Mouse (Mus musculus) kidney, adult 2 months (tissue): Measurements from ENCODE around the gene Ccdc180. TPM values are rescaled to one million over a fixed set of nuclear protein-coding genes. Genes with fewer than 3 reads are reported as not detected.

Experiments
- DNase-seq: peaks from one replicate; pipeline ENCODE4 v3.0.0; 2021
- H3K27ac ChIP-seq: fragments of 200-500 bp; 2 replicates; pipeline ENCODE4 v1.5.1; 2012; ENCODE audit warnings: low read depth, low read length, control low read depth, inconsistent platforms; ENCODE audit not compliant: insufficient read depth
- H3K27me3 ChIP-seq: fragments of 200-500 bp; replicated peaks from 2 replicates; pipeline ENCODE4 v1.6.1; 2012; ENCODE audit warnings: mild to moderate bottlenecking, moderate library complexity, low read length, inconsistent platforms; ENCODE audit not compliant: control insufficient read depth, insufficient read depth
- H3K36me3 ChIP-seq: fragments of 200-500 bp; 2 replicates; pipeline ENCODE4 v1.6.1; 2012; ENCODE audit warnings: mild to moderate bottlenecking, moderate library complexity, low read length, inconsistent platforms; ENCODE audit not compliant: control insufficient read depth, insufficient read depth
- H3K4me1 ChIP-seq: fragments of 200-500 bp; 2 replicates; pipeline ENCODE4 v1.6.1; 2011; ENCODE audit warnings: low read length; ENCODE audit not compliant: control insufficient read depth, insufficient read depth
- H3K4me3 ChIP-seq: fragments of 200-500 bp; 2 replicates; pipeline ENCODE4 v1.5.1; 2011; ENCODE audit warnings: mild to moderate bottlenecking, low read depth, low read length, control low read depth; ENCODE audit not compliant: insufficient read depth
- CTCF ChIP-seq: fragments of 200-500 bp; conservative IDR thresholded peaks from 2 replicates; pipeline ENCODE4 v1.5.1; 2011; ENCODE audit warnings: low read depth, mild to moderate bottlenecking, control low read depth, low read length, moderate library complexity, mixed read lengths; ENCODE audit not compliant: insufficient read depth, insufficient read length
- POLR2A ChIP-seq: fragments of 200-500 bp; IDR thresholded peaks from one replicate; pipeline ENCODE4 v1.6.1; 2011; ENCODE audit warnings: low read depth, low read length, control low read depth
- WGBS: fragments of 180-500 bp; shearing (Covaris S2); methylation state at CpG from one replicate; pipeline ENCODE4 v1.1.7; 2018; 5-methylcytosine and 5-hydroxymethylcytosine counted together
- polyA plus RNA-seq: library from polyadenylated mRNA; depleted of rRNA; stranded (reverse); fragments of >200 nt; gene quantifications from 2 replicates; pipeline ENCODE4 v1.2.3, GENCODE M21; 2012

The Ccdc180 gene
- polyA plus RNA-seq, 1 experiment: 0.17 TPM

DNA sequence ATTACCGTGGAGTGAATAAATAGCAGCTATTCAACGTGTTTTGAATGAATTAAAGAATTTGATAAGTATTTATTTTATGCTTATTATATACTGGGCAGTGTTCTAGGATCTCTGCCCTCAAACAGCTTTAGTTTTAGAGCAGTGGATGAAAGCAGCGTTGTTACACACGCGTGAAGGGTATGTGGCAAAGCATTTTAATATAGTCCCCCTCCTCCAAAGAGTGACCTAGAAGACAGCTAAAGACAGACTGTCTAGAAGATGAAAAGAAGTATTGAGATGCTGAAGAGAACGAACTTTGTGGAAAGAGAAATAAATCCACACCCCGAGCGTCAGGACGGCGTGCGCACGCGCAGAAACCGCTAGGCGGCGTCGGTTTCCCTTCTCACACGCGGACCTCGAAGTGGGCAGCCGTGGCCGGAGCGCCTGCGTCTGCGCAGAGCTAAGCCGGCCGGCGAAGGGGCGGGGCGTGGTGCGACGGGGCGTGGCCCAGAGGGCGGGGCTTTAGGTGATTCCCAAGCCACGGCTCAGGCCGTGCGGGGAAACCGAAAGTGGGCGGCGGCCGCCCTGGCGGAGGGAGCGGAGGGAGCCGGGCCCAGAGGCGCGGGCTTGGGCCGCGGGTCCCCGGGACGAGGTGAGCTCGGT, 81.8 kb downstream of the Ccdc180 start:
- H3K36me3 ChIP-seq: no peaks in the 10 kb centered on the region
- H3K4me1 ChIP-seq: peaks cover 22% of the 10 kb centered on the region
- peak; percentile 99 for DNase-seq
- peak; percentile 77 for TF ChIP-seq CTCF
- TF ChIP-seq POLR2A: no peak
- peak overlapping the region; percentile 72 for H3K4me3 ChIP-seq
- H3K27me3 ChIP-seq: no peaks in the 10 kb centered on the region
- H3K27ac ChIP-seq: peak overlapping the region; percentile 67
- 1% methylated on average over 51 of the region's 51 CpGs for WGBS

DNA sequence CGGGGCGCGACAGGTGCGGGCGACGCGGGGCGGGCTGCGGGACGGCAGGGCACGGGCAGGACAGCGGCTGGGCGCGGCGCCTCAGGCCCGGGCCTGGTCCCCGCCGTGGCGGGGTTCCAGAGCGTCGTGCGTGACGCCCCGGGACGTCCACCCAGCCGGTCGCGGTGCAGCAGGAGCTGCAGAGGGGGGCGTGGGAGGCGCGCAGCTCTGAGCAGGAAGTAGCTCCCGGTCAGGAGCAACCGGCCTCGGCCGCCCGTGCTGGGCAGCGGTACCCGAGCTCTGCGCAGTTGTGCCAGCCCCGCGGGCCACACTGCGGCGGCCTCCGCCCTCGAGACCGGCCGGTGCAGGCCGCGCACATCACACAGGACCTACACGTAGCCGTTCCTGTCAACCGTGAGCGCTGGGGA, 82.3 kb downstream of the Ccdc180 start:
- peaks cover 19% of the 10 kb centered on the region for H3K4me1 ChIP-seq
- no peaks in the 10 kb centered on the region for H3K36me3 ChIP-seq
- H3K27ac ChIP-seq: peak overlapping the region; percentile 67
- DNase-seq: peak; percentile 79
- H3K4me3 ChIP-seq: peak overlapping the region; percentile 72
- TF ChIP-seq POLR2A: no peak
- no peak for TF ChIP-seq CTCF
- H3K27me3 ChIP-seq: no peaks in the 10 kb centered on the region
- WGBS: 1% methylated on average over 51 of the region's 53 CpGs

DNA sequence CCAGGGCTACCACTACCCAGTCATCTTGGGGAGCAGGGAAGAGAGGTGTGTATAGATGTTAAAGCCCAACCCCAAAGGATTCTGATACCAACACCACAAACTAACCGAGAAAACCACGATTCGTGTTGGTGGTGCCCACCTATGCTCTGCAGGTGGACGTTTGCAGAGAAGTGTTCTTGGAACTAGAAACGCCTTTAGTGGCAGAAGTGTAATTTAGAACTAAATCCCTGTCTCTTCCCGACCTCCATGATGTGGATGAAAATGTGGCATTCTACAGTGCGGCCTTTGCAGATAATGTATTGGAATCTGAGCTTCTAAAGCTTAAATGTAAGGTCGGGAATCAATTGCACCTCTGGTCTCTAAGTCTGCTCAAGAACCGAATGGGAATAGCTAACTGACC, 82.8 kb downstream of the Ccdc180 start:
- Histone ChIP-seq H3K36me3 (no peaks in the 10 kb centered on the region), H3K4me3 (peak overlapping the region; percentile 72), H3K27ac (peak overlapping the region; percentile 67), H3K4me1 (peaks cover 17% of the 10 kb centered on the region; the same call in 1 of the 2 replicates), H3K27me3 (no peaks in the 10 kb centered on the region)
- DNase-seq: no peak
- TF ChIP-seq POLR2A (no peak), CTCF (no peak)
- WGBS: 28% methylated on average over 9 of the region's 9 CpGs

DNA sequence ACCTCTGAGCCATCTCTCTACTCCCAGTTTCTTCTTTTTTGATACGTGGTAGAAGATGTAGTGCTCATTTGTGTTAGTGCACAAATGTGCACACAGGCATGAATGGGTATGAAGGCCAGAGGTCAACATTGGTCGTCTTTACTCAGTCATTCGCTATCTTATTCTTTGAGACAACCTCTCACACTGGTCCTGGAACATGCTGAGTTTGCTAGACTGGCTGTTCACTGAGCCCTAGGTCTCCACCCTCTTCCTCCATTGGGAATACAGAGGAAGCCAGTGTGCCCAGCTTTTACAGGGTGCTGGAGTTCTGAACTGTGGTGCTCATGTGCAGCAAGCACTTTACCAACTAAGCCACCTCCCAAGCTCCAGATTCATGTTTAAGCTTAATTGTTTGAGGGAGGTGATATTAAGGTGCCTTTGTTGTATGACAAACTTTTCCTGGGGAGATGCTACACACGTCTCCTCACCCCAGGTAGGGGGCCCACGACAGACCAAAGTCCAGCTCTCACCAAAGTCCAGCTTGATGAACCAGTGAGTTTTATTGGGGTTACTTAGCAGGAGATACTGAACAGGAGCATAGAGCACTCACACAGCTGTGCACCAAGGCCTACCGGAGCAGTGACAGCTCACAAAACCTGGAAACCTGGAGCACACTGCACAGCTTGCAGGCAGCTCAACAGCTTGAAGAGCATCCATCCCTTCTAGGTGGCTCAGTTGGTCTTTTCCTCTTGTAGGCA, 87.0 kb downstream of the Ccdc180 start:
- no peaks in the 10 kb centered on the region for H3K27me3 ChIP-seq
- H3K4me3 ChIP-seq: no peak overlapping the region
- H3K36me3 ChIP-seq: no peaks in the 10 kb centered on the region
- TF ChIP-seq CTCF: no peak
- no peak for TF ChIP-seq POLR2A
- 64% methylated on average over 6 of the region's 6 CpGs for WGBS
- H3K27ac ChIP-seq: no peak overlapping the region
- H3K4me1 ChIP-seq: peaks cover 18% of the 10 kb centered on the region
- peak; percentile 55 for DNase-seq

DNA sequence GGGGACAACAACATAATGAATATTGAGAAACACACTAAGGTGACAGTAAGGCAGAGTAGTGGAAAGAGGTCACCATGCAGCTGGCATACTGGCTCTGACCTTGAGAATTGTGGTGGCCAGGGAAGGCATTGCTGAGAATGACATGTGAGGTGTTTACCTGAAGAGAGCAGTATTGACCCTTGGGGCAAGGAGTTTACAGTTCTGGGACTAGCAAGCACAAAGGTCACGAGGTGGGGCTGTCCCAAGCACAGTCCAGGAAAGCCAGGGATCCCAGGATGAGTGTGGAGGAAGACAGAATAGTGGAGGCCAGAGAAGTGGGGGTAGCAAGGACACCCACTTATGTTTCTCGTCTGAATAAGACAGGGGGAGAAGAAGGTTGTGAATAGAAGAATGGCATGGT, 89.8 kb downstream of the Ccdc180 start:
- Histone ChIP-seq H3K36me3 (no peaks in the 10 kb centered on the region), H3K27me3 (no peaks in the 10 kb centered on the region), H3K4me3 (no peak overlapping the region), H3K27ac (no peak overlapping the region), H3K4me1 (peaks cover 10% of the 10 kb centered on the region)
- 54% methylated on average over 2 of the region's 2 CpGs for WGBS
- TF ChIP-seq POLR2A (no peak), CTCF (no peak)
- peak; percentile 65 for DNase-seq

DNA sequence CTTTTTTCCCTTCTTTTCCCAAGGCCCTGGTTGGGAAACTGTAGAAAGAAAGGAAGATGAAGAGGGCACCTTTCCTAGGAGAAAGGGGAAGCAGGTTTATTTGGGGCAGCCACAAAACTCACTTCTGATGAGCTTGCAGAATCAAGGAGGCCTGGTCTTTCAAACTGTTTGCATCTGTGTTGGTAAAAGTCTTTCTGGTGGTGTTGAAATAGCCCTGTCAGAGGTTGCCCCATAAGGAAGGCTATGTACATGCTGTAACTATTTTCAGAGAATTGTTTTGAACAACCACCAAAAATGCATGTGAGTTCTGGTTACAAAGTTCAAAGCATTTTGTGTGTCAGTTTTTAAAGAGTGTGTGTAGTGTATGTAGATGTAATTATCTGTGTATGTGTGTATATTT, 91.0 kb downstream of the Ccdc180 start:
- Histone ChIP-seq H3K4me3 (no peak overlapping the region), H3K4me1 (peaks cover 7% of the 10 kb centered on the region), H3K27ac (no peak overlapping the region), H3K36me3 (no peaks in the 10 kb centered on the region), H3K27me3 (no peaks in the 10 kb centered on the region)
- TF ChIP-seq CTCF (no peak), POLR2A (no peak)
- no peak for DNase-seq

DNA sequence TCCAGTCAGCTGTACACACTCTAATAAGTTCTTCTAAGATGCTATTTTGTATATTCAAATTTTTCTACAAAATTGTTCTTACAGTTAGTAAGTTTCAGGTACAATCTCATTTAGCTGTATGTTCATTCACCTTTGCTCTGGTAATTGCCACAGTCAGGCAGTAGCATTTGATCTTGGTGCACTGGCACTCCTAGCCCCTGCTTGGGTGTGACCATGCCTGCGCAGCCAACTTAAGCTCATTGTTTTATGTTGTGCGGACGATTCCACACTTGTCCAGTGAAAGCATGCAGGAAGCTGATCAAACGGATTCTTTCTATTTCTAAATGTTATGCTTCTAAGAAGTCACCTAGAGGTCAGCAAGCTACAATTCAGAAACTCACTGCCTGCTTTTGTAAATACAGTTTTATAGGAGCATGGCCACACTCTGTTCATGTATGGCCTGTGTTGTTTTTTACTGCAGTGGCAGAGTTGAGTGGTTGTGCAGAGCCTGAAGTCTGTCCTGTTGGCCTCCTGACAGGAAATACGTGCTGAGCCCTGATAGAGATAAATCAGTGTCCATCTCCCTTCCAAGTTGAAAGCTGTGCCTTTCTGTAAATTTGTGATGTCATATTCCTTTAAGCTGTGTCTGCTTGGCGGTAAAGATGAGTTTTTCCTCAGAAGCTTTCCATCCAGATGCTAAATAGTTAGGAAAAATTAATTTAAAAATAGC, 100.5 kb downstream of the Ccdc180 start:
- H3K27me3 ChIP-seq: no peaks in the 10 kb centered on the region
- H3K27ac ChIP-seq: no peak overlapping the region
- H3K4me3 ChIP-seq: no peak overlapping the region
- TF ChIP-seq CTCF (no peak), POLR2A (no peak)
- DNase-seq: no peak
- peaks cover 1% of the 10 kb centered on the region; the same call in 1 of the 2 replicates for H3K36me3 ChIP-seq
- no peaks in the 10 kb centered on the region for H3K4me1 ChIP-seq
- WGBS: 62% methylated on average over 6 of the region's 6 CpGs
